Mouse (Mus musculus) myocyte (in vitro differentiated cells): ENCODE measurements at regions not wholly inside any gene's neighbourhood (a gene's known extent, or its start where the extent isn't known, plus 50 kb on each side); places are given as distances from the start of the nearest gene placed in this dataset.
A peak's percentile ranks its signal among the peaks of the same experiment; 100 is the strongest.

Source experiments
- H3K27me3 ChIP-seq: one replicate; pipeline ENCODE4 v1.6.1; 2011; ENCODE audit not compliant: control insufficient read depth, insufficient read depth, insufficient read length
- H3K36me3 ChIP-seq: one replicate; pipeline ENCODE4 v1.6.1; 2011; ENCODE audit not compliant: control insufficient read depth, insufficient read depth
- H3K4me2 ChIP-seq: one replicate; pipeline ENCODE4 v1.6.1; 2011; ENCODE audit warnings: low read depth, control low read depth
- H3K4me3 ChIP-seq: one replicate; pipeline ENCODE4 v1.5.1; 2011; ENCODE audit warnings: mild to moderate bottlenecking, control low read depth, moderate library complexity
- H3K79me2 ChIP-seq: one replicate; pipeline ENCODE4 v1.6.1; 2011; ENCODE audit not compliant: control insufficient read depth, insufficient read depth
- H3ac ChIP-seq: one replicate; pipeline ENCODE4 v1.6.1; 2011; ENCODE audit not compliant: control insufficient read depth, insufficient read length
- CEBPB ChIP-seq: IDR thresholded peaks from 2 replicates; pipeline ENCODE4 v1.6.1; 2011; ENCODE audit warnings: mild to moderate bottlenecking, moderate library complexity; ENCODE audit not compliant: poor library complexity, insufficient read depth, severe bottlenecking
- E2F4 ChIP-seq: IDR thresholded peaks from one replicate; pipeline ENCODE4 v1.6.1; 2011; ENCODE audit warnings: mild to moderate bottlenecking, control low read depth, moderate library complexity; ENCODE audit not compliant: insufficient read depth
- MAX ChIP-seq: IDR thresholded peaks from one replicate; pipeline ENCODE4 v1.6.1; 2011; ENCODE audit warnings: low read depth, mild to moderate bottlenecking, control low read depth
- MYOD1 ChIP-seq, 3 experiments: IDR thresholded peaks; one replicate each; pipeline ENCODE4 v1.6.1; 2011; ENCODE audit warnings: control low read depth in 2 of 3, low read depth in 2 of 3, mild to moderate bottlenecking in 2 of 3, moderate library complexity in 1 of 3; ENCODE audit not compliant: insufficient read length in 2 of 3, control insufficient read depth in 1 of 3
- MYOG ChIP-seq, 3 experiments: IDR thresholded peaks; one replicate each; pipeline ENCODE4 v1.6.1; 2011; ENCODE audit warnings: control low read depth in 2 of 3, low read depth in 2 of 3, mild to moderate bottlenecking in 2 of 3; ENCODE audit not compliant: insufficient read length in 2 of 3, control insufficient read depth in 1 of 3, insufficient read depth in 1 of 3
- POLR2A ChIP-seq: IDR thresholded peaks from one replicate; pipeline ENCODE4 v1.6.1; 2011; ENCODE audit warnings: low read depth, mild to moderate bottlenecking, control low read depth, moderate library complexity; ENCODE audit not compliant: insufficient read length
- POLR2AphosphoS2 ChIP-seq: IDR thresholded peaks from one replicate; pipeline ENCODE4 v1.6.1; 2011; ENCODE audit warnings: low read depth, control low read depth; ENCODE audit not compliant: insufficient read length
- REST ChIP-seq: IDR thresholded peaks from one replicate; pipeline ENCODE4 v1.6.1; 2011; ENCODE audit warnings: mild to moderate bottlenecking, control low read depth, moderate library complexity; ENCODE audit not compliant: insufficient read depth, insufficient read length
- SRF ChIP-seq: IDR thresholded peaks from one replicate; pipeline ENCODE4 v1.6.1; 2011; ENCODE audit warnings: low read depth; ENCODE audit not compliant: control insufficient read depth, insufficient read length
- TCF12 ChIP-seq: IDR thresholded peaks from one replicate; pipeline ENCODE4 v1.6.1; 2011; ENCODE audit warnings: mild to moderate bottlenecking, control low read depth; ENCODE audit not compliant: poor library complexity, insufficient read depth, severe bottlenecking
- TCF3 ChIP-seq: IDR thresholded peaks from one replicate; pipeline ENCODE4 v1.6.1; 2011; ENCODE audit warnings: low read depth, control low read depth; ENCODE audit not compliant: insufficient read length
- USF1 ChIP-seq: IDR thresholded peaks from one replicate; pipeline ENCODE4 v1.6.1; 2011; ENCODE audit warnings: low read depth, mild to moderate bottlenecking, control low read depth, moderate library complexity

GRCm38 (mm10) chr1:79207207-79207606 lies 232.7 kb downstream of the Scg2 start:
- H3K4me3 ChIP-seq = no peak overlapping the region
- no peak overlapping the region for H3K4me2 ChIP-seq
- H3K36me3 ChIP-seq = no peaks in the 10 kb centered on the region
- no peaks in the 10 kb centered on the region for H3K27me3 ChIP-seq
- TF ChIP-seq TCF12 (no peak), POLR2A (no peak), E2F4 (no peak), TCF3 (no peak), MAX (no peak), USF1 (no peak)
- H3ac ChIP-seq = no peak overlapping the region
- H3K79me2 ChIP-seq = no peaks in the 10 kb centered on the region

- H3K4me2 ChIP-seq = no peak overlapping the region
- TF ChIP-seq MYOG (IDR thresholded peaks at IDR 0.05; ENCODE audit: control insufficient read depth in 1 of 3, insufficient read depth in 1 of 3, insufficient read length in 2 of 3, low read depth in 2 of 3) = no peak
- TF ChIP-seq TCF12 = no peak
- 0 out of 2 replicates have a peak, but pooled peaks have one; percentile 42 for TF ChIP-seq CEBPB
- no peak for TF ChIP-seq TCF3
- TF ChIP-seq USF1 = no peak
- no peak for TF ChIP-seq MAX
- no peak for TF ChIP-seq REST
Observed at GRCm38 (mm10) chr1:79197682-79198081, 242.2 kb downstream of the Scg2 start.

DNA sequence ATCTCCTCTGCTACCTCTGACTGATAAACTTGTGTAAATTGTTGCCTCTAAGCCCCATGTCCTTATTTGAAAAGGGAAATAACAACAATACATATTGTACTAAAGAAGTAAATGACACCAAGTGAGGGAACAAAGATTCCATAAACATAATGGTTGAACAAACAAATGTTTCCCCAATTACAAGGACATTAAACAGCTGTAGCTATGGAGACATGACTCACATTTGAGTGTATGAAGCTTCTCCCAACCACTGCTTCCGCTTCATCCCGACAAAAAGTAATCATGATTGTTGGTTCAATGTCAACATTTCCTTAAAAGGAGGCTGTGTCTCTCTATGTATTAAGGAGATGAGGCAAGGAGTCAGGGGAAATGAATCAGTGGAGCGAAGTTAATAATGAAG lies 248.9 kb downstream of the Scg2 start:
- no peak for TF ChIP-seq SRF
- TF ChIP-seq USF1 = no peak
- no peak for TF ChIP-seq MYOG (IDR thresholded peaks at IDR 0.05; ENCODE audit: control insufficient read depth in 1 of 3, insufficient read depth in 1 of 3, insufficient read length in 2 of 3, low read depth in 2 of 3)
- no peak for TF ChIP-seq TCF3
- TF ChIP-seq TCF12 = no peak
- no peak for TF ChIP-seq REST
- TF ChIP-seq MAX = no peak
- TF ChIP-seq POLR2AphosphoS2 = no peak
- TF ChIP-seq E2F4 = no peak
- no peak for TF ChIP-seq MYOD1 (IDR thresholded peaks at IDR 0.05; ENCODE audit: control insufficient read depth in 1 of 3, insufficient read length in 2 of 3, low read depth in 2 of 3)
- no peak for TF ChIP-seq CEBPB
- no peak for TF ChIP-seq POLR2A
- H3K27me3 ChIP-seq = no peaks in the 10 kb centered on the region
- H3K4me3 ChIP-seq = no peak overlapping the region
- H3K36me3 ChIP-seq = no peaks in the 10 kb centered on the region
- no peak overlapping the region for H3ac ChIP-seq
- no peak overlapping the region for H3K4me2 ChIP-seq
- no peaks in the 10 kb centered on the region for H3K79me2 ChIP-seq

More at GRCm38 (mm10) chr1:79197682-79198081, 242.2 kb downstream of the Scg2 start:
- Histone ChIP-seq H3K36me3 (no peaks in the 10 kb centered on the region), H3K4me3 (no peak overlapping the region), H3K27me3 (no peaks in the 10 kb centered on the region), H3K79me2 (no peaks in the 10 kb centered on the region), H3ac (no peak overlapping the region)

DNA sequence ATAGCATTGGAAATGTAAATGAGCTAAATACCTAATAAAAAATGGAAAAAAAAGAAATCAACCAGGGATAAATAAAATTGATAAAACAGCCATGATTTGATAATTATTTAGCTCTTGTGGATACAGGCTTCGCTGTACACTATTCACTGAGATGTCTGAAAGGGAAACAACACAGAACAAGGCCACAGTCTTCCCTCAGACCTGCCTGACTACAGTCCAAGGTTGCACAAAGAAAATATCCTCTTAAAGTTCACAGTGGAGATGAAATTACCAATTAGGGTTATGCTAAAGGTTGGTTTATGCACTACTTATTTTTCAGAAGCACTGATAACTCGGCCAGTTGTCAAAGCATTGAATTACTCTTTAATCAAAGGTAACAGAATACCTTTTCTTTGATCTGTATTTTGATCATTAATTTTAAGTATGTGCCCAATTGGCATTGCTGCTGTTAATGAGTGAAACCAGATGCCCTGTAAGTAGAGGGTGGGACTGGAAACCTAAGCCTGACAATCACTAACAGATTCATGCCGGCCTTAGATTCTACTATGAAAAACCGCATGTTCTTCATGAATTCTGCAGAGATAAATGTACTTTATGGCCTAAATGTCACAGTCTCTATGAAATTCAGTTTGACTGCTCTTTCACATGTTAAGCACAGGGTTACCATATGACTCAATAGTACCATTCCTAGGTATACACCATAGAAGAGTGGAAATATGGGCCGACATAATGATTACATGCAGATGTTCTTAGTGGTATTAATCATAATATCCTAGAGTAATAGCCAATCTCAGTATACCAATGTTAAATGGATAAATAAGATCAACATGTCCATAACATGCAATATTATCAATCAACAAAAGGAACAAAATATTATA lies 256.1 kb downstream of the Scg2 start:
- Histone ChIP-seq H3K27me3 (no peaks in the 10 kb centered on the region), H3K4me3 (no peak overlapping the region), H3ac (no peak overlapping the region), H3K4me2 (no peak overlapping the region), H3K36me3 (no peaks in the 10 kb centered on the region), H3K79me2 (no peaks in the 10 kb centered on the region)
- TF ChIP-seq SRF = no peak
- no peak for TF ChIP-seq POLR2AphosphoS2
- no peak for TF ChIP-seq MYOG (IDR thresholded peaks at IDR 0.05; ENCODE audit: control insufficient read depth in 1 of 3, insufficient read depth in 1 of 3, insufficient read length in 2 of 3, low read depth in 2 of 3)
- TF ChIP-seq CEBPB = no peak
- TF ChIP-seq E2F4 = no peak
- no peak for TF ChIP-seq TCF12
- no peak for TF ChIP-seq MAX
- no peak for TF ChIP-seq POLR2A
- no peak for TF ChIP-seq USF1
- no peak for TF ChIP-seq MYOD1 (IDR thresholded peaks at IDR 0.05; ENCODE audit: control insufficient read depth in 1 of 3, insufficient read length in 2 of 3, low read depth in 2 of 3)

DNA sequence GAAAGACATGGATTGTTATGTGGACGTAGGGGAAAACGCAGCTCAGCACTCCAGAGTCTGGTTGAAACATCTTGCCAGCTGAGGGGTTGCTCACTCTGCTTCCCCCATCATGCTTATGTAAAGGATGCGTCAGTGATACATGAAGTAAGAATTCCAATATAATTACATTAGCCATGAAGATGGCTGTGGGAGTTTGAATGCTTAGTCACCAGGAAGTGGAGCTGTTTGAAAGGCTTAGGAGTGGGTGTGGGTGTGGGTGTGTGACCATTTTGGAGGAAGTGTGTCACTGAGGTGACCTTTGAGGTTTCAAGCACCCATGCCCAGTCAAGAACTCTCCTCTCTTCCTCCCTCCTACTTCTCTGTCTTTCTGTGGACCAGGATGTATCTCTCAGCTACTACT lies 295.8 kb downstream of the Scg2 start:
- H3K4me2 ChIP-seq = no peak overlapping the region
- H3K27me3 ChIP-seq = no peaks in the 10 kb centered on the region
- no peaks in the 10 kb centered on the region for H3K36me3 ChIP-seq
- H3K79me2 ChIP-seq = no peaks in the 10 kb centered on the region
- TF ChIP-seq SRF (no peak), TCF3 (no peak), REST (no peak), TCF12 (no peak), E2F4 (no peak), MYOG (IDR thresholded peaks at IDR 0.05; ENCODE audit: control insufficient read depth in 1 of 3, insufficient read depth in 1 of 3, insufficient read length in 2 of 3, low read depth in 2 of 3) (no peak), POLR2A (no peak), USF1 (no peak)
- H3K4me3 ChIP-seq = no peak overlapping the region
- no peak overlapping the region for H3ac ChIP-seq
